Mouse (Mus musculus) CD8-positive naive resting alpha-beta T cell, adult 2 months (primary cell): Measurements from ENCODE around the gene Adam15.
A peak's percentile ranks its signal among the peaks of the same experiment; 100 is the strongest.

ENCODE experiments used
- DNase-seq, 2 experiments: peaks; one replicate each; pipeline ENCODE4 v3.0.0; 2022; ENCODE audit warnings: low read depth in 2 of 2, low spot score in 2 of 2

Adam15 gene

GRCm38 (mm10) chr3:89384331-89385076 lies 34.7 kb upstream of the Adam15 start:
- DNase-seq = no peak

- DNase-seq = no peak
Observed at GRCm38 (mm10) chr3:89383651-89384255, 34.0 kb upstream of the Adam15 start.

- DNase-seq = no peak
Observed at GRCm38 (mm10) chr3:89382950-89383349, 33.2 kb upstream of the Adam15 start.

GRCm38 (mm10) chr3:89382033-89382882 lies 32.5 kb upstream of the Adam15 start:
- no peak for DNase-seq

GRCm38 (mm10) chr3:89381233-89381632 lies 31.4 kb upstream of the Adam15 start:
- DNase-seq = no peak

GRCm38 (mm10) chr3:89380711-89381110 lies 30.9 kb upstream of the Adam15 start:
- no peak for DNase-seq

- DNase-seq = no peak
Observed at GRCm38 (mm10) chr3:89380291-89380690, 30.5 kb upstream of the Adam15 start.

GRCm38 (mm10) chr3:89379388-89380131 lies 29.8 kb upstream of the Adam15 start:
- no peak for DNase-seq

- peak; percentile 49 to 61 for DNase-seq
Observed at GRCm38 (mm10) chr3:89378394-89379067, 28.7 kb upstream of the Adam15 start.

- DNase-seq = no peak
Observed at GRCm38 (mm10) chr3:89377831-89378230, 28.0 kb upstream of the Adam15 start.

GRCm38 (mm10) chr3:89373581-89374231 lies 23.9 kb upstream of the Adam15 start:
- DNase-seq = no peak

GRCm38 (mm10) chr3:89367338-89367737 lies 17.5 kb upstream of the Adam15 start:
- DNase-seq = no peak

GRCm38 (mm10) chr3:89365486-89366414 lies 16.0 kb upstream of the Adam15 start:
- DNase-seq = no peak

- no peak for DNase-seq
Observed at GRCm38 (mm10) chr3:89365153-89365485, 15.3 kb upstream of the Adam15 start, which contains the start of gene Dcst1. Gene Dcst1, minus strand, starts transcription at chr3:89365253.

- DNase-seq = no peak
Observed at GRCm38 (mm10) chr3:89364631-89365030, 14.8 kb upstream of the Adam15 start.

- no peak for DNase-seq
Observed at GRCm38 (mm10) chr3:89361675-89362074, 11.9 kb upstream of the Adam15 start, which contains the start of gene Dcst2. Gene Dcst2, plus strand, starts transcription at chr3:89361975.

GRCm38 (mm10) chr3:89360237-89360636 lies 10.4 kb upstream of the Adam15 start:
- DNase-seq = no peak

GRCm38 (mm10) chr3:89359630-89360029 lies 9.8 kb upstream of the Adam15 start:
- DNase-seq = no peak

GRCm38 (mm10) chr3:89356029-89356428 lies 6.2 kb upstream of the Adam15 start:
- DNase-seq = no peak
